ENCODE assay signal across 24 mouse cellular contexts in the genomic region with DNA sequence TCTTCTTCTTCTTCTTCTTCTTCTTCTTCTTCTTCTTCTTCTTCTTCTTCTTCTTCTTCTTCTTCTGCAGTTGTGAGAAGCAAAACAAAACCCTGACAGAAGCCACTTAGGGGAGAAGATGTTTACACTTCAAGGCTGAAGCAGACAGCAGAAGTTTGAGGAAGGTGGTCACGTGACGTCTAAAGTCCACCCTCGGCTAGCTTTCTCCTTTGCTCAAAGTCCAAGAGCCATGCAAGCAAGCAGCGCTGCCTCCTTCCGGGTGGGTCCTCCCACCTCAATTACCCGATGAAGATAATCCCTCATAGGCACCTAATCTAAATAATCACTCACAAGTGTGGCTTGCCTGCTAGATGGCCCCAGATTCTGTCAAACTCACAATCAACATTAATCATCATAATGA. TPM values are rescaled to one million over a fixed set of nuclear protein-coding genes. Genes with fewer than 3 reads are reported as not detected.
DNase-seq lines count a peak whose midpoint lies in the region; ATAC-seq and TF ChIP-seq lines count a peak whose summit lies in the region.
"Had no signal": no experiment of that assay in that cellular context is flagged by ENCODE, and none has a peak within 500 bp of the region (broad histone marks: within the 10 kb centered on the region; RNA-seq: fewer than 3 reads in every experiment).

No protein-coding gene starts in this region.

- WGBS in kidney, adult 2 months, result 60% methylated on average over 6 of the region's 6 CpGs
- WGBS in kidney, embryonic 15.5 days, result 79% methylated on average over 6 of the region's 6 CpGs
- WGBS in hindbrain, embryonic 14.5 days, result 94% methylated on average over 6 of the region's 6 CpGs
- WGBS in neural tube, embryonic 15.5 days, result 90% methylated on average over 6 of the region's 6 CpGs

- H3K36me3 ChIP-seq in kidney, adult 2 months (ENCODE audit: control insufficient read depth, insufficient read depth, low read length), result no peaks in the 10 kb centered on the region
- no peaks in the 10 kb centered on the region for H3K36me3 ChIP-seq in kidney, embryonic 15.5 days
- H3K36me3 ChIP-seq in hindbrain, embryonic 14.5 days (replicated peaks; ENCODE audit: control insufficient read depth, insufficient read depth), result no peaks in the 10 kb centered on the region
- no peaks in the 10 kb centered on the region for H3K36me3 ChIP-seq in neural tube, embryonic 15.5 days
- H3K36me3 ChIP-seq: heart, embryonic 12.5 days; limb, embryonic 13.5 days; lung, embryonic 15.5 days; midbrain, embryonic 13.5 days; neural tube, embryonic 12.5 days had no signal

- no peak overlapping the region for H3K9ac ChIP-seq in kidney, embryonic 15.5 days
- H3K9ac ChIP-seq in hindbrain, embryonic 14.5 days, result no peak overlapping the region
- no peak overlapping the region for H3K9ac ChIP-seq in neural tube, embryonic 15.5 days (replicated peaks)
- H3K9ac ChIP-seq: heart, embryonic 12.5 days; limb, embryonic 13.5 days; liver, embryonic 14.5 days; lung, embryonic 15.5 days; midbrain, embryonic 13.5 days; neural tube, embryonic 12.5 days had no signal

- TF ChIP-seq POLR2A in kidney, adult 2 months (IDR thresholded peaks at IDR 0.05; ENCODE audit: low read depth, low read length), result no peak

- ATAC-seq in kidney, embryonic 15.5 days (replicated peaks; ENCODE audit: low FRiP score), result no peak
- ATAC-seq in hindbrain, embryonic 14.5 days (ENCODE audit: low FRiP score), result no peak
- no peak for ATAC-seq in erythroid progenitor cell, adult 5-6 weeks (replicated peaks; ENCODE audit: low FRiP score, poor library complexity, severe bottlenecking)
- ATAC-seq in neural tube, embryonic 15.5 days (ENCODE audit: low FRiP score), result no peak
- ATAC-seq: forebrain, embryonic 16.5 days; midbrain, embryonic 13.5 days had no signal

- no peak for TF ChIP-seq CTCF in kidney, adult 2 months (conservative IDR thresholded peaks at IDR 0.05; ENCODE audit: insufficient read depth, insufficient read length, low read depth, low read length)

- H3K27ac ChIP-seq in kidney, adult 2 months (ENCODE audit: insufficient read depth, low read depth, low read length), result peak overlapping the region; percentile 64; the same call in 1 of the 2 replicates
- no peak overlapping the region for H3K27ac ChIP-seq in kidney, embryonic 15.5 days
- no peak overlapping the region for H3K27ac ChIP-seq in hindbrain, embryonic 14.5 days
- H3K27ac ChIP-seq in neural tube, embryonic 15.5 days (replicated peaks), result no peak overlapping the region
- H3K27ac ChIP-seq: limb, embryonic 13.5 days; liver, embryonic 14.5 days; lung, embryonic 15.5 days; midbrain, embryonic 13.5 days; neural tube, embryonic 12.5 days had no signal

- no peaks in the 10 kb centered on the region for H3K9me3 ChIP-seq in kidney, embryonic 15.5 days (replicated peaks)
- no peaks in the 10 kb centered on the region for H3K9me3 ChIP-seq in hindbrain, embryonic 14.5 days (ENCODE audit: control insufficient read depth, low read length)
- no peaks in the 10 kb centered on the region for H3K9me3 ChIP-seq in neural tube, embryonic 15.5 days (replicated peaks)
- H3K9me3 ChIP-seq: heart, embryonic 12.5 days; limb, embryonic 13.5 days; lung, embryonic 15.5 days; midbrain, embryonic 13.5 days; neural tube, embryonic 12.5 days had no signal

- H3K4me3 ChIP-seq in kidney, adult 2 months (ENCODE audit: insufficient read depth, low read depth, low read length), result no peak overlapping the region
- no peak overlapping the region for H3K4me3 ChIP-seq in kidney, embryonic 15.5 days (replicated peaks)
- H3K4me3 ChIP-seq in hindbrain, embryonic 14.5 days (replicated peaks; ENCODE audit: low read length), result no peak overlapping the region
- no peak overlapping the region for H3K4me3 ChIP-seq in neural tube, embryonic 15.5 days (replicated peaks)
- H3K4me3 ChIP-seq: heart, embryonic 12.5 days; limb, embryonic 13.5 days; lung, embryonic 15.5 days; megakaryocyte, embryonic 14.5 days; midbrain, embryonic 13.5 days; neural tube, embryonic 12.5 days had no signal

- no peak overlapping the region for H3K4me2 ChIP-seq in kidney, embryonic 15.5 days
- H3K4me2 ChIP-seq in hindbrain, embryonic 14.5 days (replicated peaks), result no peak overlapping the region
- no peak overlapping the region for H3K4me2 ChIP-seq in neural tube, embryonic 15.5 days
- H3K4me2 ChIP-seq: heart, embryonic 12.5 days; limb, embryonic 13.5 days; lung, embryonic 15.5 days; midbrain, embryonic 13.5 days; neural tube, embryonic 12.5 days had no signal

- DNase-seq in kidney, adult 2 months, result peak; percentile 90
- DNase-seq in kidney, adult 9 months, result peak; percentile 90
- peak; percentile 13 to 24 for DNase-seq in kidney, postnatal 4 days
- DNase-seq in hindbrain, embryonic 14.5 days (ENCODE audit: low spot score), result no peak
- DNase-seq: adrenal gland, postnatal 25 days; cerebellum, adult 9-10 months; gastrocnemius, postnatal 14 days; heart, adult 18-20 months; heart, postnatal 10 days; lung, postnatal 36 days; right cerebral cortex, postnatal 4 days; thymus, adult 2 months; thymus, postnatal 4 days had no signal

- no peaks in the 10 kb centered on the region for H3K27me3 ChIP-seq in kidney, adult 2 months (replicated peaks; ENCODE audit: control insufficient read depth, insufficient read depth, low read length)
- no peaks in the 10 kb centered on the region for H3K27me3 ChIP-seq in kidney, embryonic 15.5 days
- H3K27me3 ChIP-seq in hindbrain, embryonic 14.5 days (ENCODE audit: control insufficient read depth, insufficient read depth, low read length), result no peaks in the 10 kb centered on the region
- H3K27me3 ChIP-seq in neural tube, embryonic 15.5 days (replicated peaks), result no peaks in the 10 kb centered on the region
- H3K27me3 ChIP-seq: heart, embryonic 12.5 days; limb, embryonic 13.5 days; lung, embryonic 15.5 days; megakaryocyte, embryonic 14.5 days; midbrain, embryonic 13.5 days; neural tube, embryonic 12.5 days had no signal

- no peaks in the 10 kb centered on the region; the same call in 1 of the 2 replicates for H3K4me1 ChIP-seq in kidney, adult 2 months (ENCODE audit: control insufficient read depth, insufficient read depth, low read length)
- no peaks in the 10 kb centered on the region for H3K4me1 ChIP-seq in kidney, embryonic 15.5 days
- no peaks in the 10 kb centered on the region for H3K4me1 ChIP-seq in hindbrain, embryonic 14.5 days (replicated peaks; ENCODE audit: control insufficient read depth, insufficient read depth, low read length)
- no peaks in the 10 kb centered on the region for H3K4me1 ChIP-seq in neural tube, embryonic 15.5 days
- H3K4me1 ChIP-seq: heart, embryonic 12.5 days; limb, embryonic 13.5 days; lung, embryonic 15.5 days; megakaryocyte, embryonic 14.5 days; midbrain, embryonic 13.5 days; neural tube, embryonic 12.5 days had no signal

RNA-seq across cellular contexts. Expression of gene Sorl1, which starts 30.6 kb away (rescaled TPM):
- polyA plus RNA-seq in kidney, adult 2 months (2012; rRNA removed), result 58.1 and 80.7 TPM in 2 replicates
- 8.4 and 9.1 TPM in 2 replicates for polyA plus RNA-seq in kidney, embryonic 15.5 days (2015; fragmentation: Nextera tagmentation; extraction: Ambion mirVana)
- 17.9 and 21.4 TPM in 2 replicates for polyA plus RNA-seq in hindbrain, embryonic 14.5 days (2014; fragmentation: Nextera tagmentation; extraction: Ambion mirVana)
- 18.7 and 21.0 TPM in 2 replicates for total RNA-seq in erythroid progenitor cell, adult 5-6 weeks (2015; ENCODE audit: low replicate concordance)
- 6.1 and 13.7 TPM in 2 replicates for total RNA-seq in erythroid progenitor cell, adult 5-6 weeks (2017; ENCODE audit: low replicate concordance)
- 12.6 and 13.3 TPM in 2 replicates for polyA plus RNA-seq in neural tube, embryonic 15.5 days (2015; fragmentation: Nextera tagmentation; extraction: Ambion mirVana)
